18 mouse cellular contexts compared by ENCODE assay signal in the genomic region with DNA sequence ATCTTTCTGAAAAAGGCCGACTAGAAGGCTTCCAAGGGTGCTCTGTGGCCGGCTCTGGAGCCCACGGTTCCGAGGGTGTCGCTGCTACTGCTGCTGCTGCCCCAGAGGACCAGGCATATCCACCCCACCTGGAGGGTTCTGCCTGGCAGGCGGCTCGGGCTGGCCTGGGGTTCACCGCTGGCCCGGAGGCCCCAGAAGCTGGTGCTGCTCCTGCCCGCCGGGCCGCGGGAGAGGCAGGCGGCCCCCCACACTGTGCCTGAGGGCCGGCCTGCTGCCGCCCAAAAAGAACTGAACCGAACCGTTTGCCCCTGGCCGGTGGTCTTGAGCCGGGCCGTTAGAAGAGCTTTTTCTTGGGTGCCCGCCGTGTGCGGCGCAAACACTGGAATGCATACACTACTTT.
"Had no signal": no experiment of that assay in that cellular context is flagged by ENCODE, and none has a peak within 500 bp of the region (broad histone marks: within the 10 kb centered on the region; RNA-seq: fewer than 3 reads in every experiment).

No protein-coding gene starts in this region.

- H3K9me3 ChIP-seq: midbrain, embryonic 10.5 days; midbrain, embryonic 12.5 days; neural tube, embryonic 13.5 days; neural tube, embryonic 15.5 days had no signal

- ATAC-seq: midbrain, embryonic 16.5 days had no signal

- DNase-seq: lung, embryonic 14.5 days; lung, postnatal 10 days; lung, postnatal 4 days; midbrain, embryonic 14.5 days; retina, postnatal 1 day; right cerebral cortex, adult 18-20 months; right cerebral cortex, postnatal 25 days; right cerebral cortex, postnatal 4 days; spleen, adult 18-20 months; thymus, adult 18-20 months; thymus, postnatal 14 days; thymus, postnatal 36 days had no signal

- H3K4me3 ChIP-seq: midbrain, embryonic 10.5 days; midbrain, embryonic 12.5 days; myocyte; neural tube, embryonic 13.5 days; neural tube, embryonic 15.5 days had no signal

- H3K27ac ChIP-seq: midbrain, embryonic 10.5 days; midbrain, embryonic 12.5 days; neural tube, embryonic 13.5 days; neural tube, embryonic 15.5 days had no signal

- H3K9ac ChIP-seq: lung, embryonic 14.5 days; midbrain, embryonic 12.5 days; neural tube, embryonic 13.5 days; neural tube, embryonic 15.5 days had no signal
